Mouse (Mus musculus) olfactory bulb, adult 2 months (tissue): ENCODE results near the gene Ago1.

Experiments
- CTCF ChIP-seq: fragments of 200-500 bp; IDR thresholded peaks from 2 replicates; pipeline ENCODE4 v1.5.1; 2012; ENCODE audit warnings: low read depth, mild to moderate bottlenecking, low read length, moderate library complexity; ENCODE audit not compliant: insufficient read depth
- POLR2A ChIP-seq: fragments of 200-500 bp; IDR thresholded peaks from 2 replicates; pipeline ENCODE4 v1.6.1; 2012; ENCODE audit warnings: mild to moderate bottlenecking, low read depth, low read length, moderate library complexity; ENCODE audit not compliant: insufficient read depth

GRCm38 (mm10) chr4:126415707-126416106 is 52.7 kb downstream of the Ago1 start:
- TF ChIP-seq POLR2A = no peak
- TF ChIP-seq CTCF = no peak
